Mouse (Mus musculus) left cerebral cortex, adult 2 months (tissue): Measurements from ENCODE around the gene Cmtm5. TPM values are rescaled to one million over a fixed set of nuclear protein-coding genes. Genes with fewer than 3 reads are reported as not detected.
"Not testable (repeated sequence)": the region's sequence is repeated elsewhere in the genome, so short reads cannot be mapped to it uniquely, and the experiment has no call there.

Experiments
- DNase-seq, 2 experiments: peaks; one replicate each; pipeline ENCODE4 v3.0.0; 2021 to 2022; ENCODE audit warnings: low spot score in 2 of 2, mixed read lengths in 1 of 2; ENCODE audit errors: extremely low spot score in 1 of 2
- H3K27ac ChIP-seq: fragments of 200-600 bp; 2 replicates; pipeline ENCODE4 v1.8.1; 2022
- H3K4me3 ChIP-seq: fragments of 200-600 bp; 2 replicates; pipeline ENCODE4 v1.8.1; 2022
- CTCF ChIP-seq: fragments of 200-600 bp; IDR thresholded peaks from 2 replicates; pipeline ENCODE4 v1.8.1; 2022; ENCODE audit warnings: antibody characterized with exemption, mild to moderate bottlenecking, moderate library complexity
- intact Hi-C: fragments of 180-260 bp; cut with DNase I; formaldehyde crosslinking; loops from one replicate; pipeline ENCODE4 v1.15.1; 2025
- microRNA-seq, 2 experiments: library from miRNA; unstranded; fragments of <30 nt; microRNA quantifications; one replicate each; pipeline ENCODE4 v1.2.0; 2021
- total RNA-seq, 2 experiments: library from RNA; stranded (reverse); gene quantifications; 2 replicates each; pipeline ENCODE4 v1.2.3; 2021

Cmtm5 gene
- total RNA-seq, 2 experiments from 2014 or later: 46.5 to 53.5 TPM

DNA sequence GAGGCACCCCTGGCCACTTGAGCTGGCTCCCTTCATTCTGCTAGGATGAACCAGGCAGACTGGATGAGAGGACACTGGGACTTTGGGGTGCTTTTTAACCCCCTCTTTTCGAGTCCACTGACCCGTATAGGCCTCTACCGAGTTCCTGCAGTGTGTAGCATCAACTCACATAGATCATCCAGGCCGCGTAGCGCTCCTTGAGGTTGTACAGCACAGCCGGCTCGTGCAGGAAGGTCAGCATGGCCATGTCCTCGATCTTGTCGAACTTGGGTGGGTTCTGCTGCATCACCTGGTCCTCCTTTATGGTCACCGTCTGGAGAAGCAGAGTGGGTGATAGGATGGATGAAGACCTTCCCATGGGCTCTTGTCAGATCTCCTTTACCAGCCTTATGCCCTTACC is 27.7 kb downstream of the Cmtm5 start:
- H3K4me3 ChIP-seq: no peak overlapping the region
- H3K27ac ChIP-seq: no peak overlapping the region
- intact Hi-C loops: no loop called here
- DNase-seq: no peak
- TF ChIP-seq CTCF: no peak

DNA sequence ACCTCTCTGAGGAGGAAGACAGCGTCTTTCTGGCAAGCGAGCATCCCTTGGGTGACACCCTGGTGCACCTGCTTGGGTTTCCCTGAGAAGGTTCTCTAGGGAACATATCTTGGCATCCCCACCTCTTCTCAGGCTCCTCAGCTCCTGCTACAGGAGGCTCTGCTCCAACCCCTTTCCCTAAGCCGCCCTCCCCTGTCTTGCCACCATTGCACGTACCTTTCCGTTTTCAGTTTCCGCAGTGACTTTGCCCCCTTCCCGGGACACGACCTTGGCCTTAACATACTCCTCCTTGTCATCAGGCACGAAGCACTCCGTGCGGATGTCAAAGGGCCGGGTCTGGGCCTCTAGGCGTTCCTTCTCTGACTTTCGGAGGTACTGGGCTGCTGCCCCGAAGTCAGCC is 29.0 kb downstream of the Cmtm5 start:
- Histone ChIP-seq H3K27ac (no peak overlapping the region), H3K4me3 (no peak overlapping the region)
- intact Hi-C loops: loop anchor here (5.0 kb wide), 1 partner anchor 37 kb away; no protein-coding TSS in a partner anchor
- no peak for TF ChIP-seq CTCF
- no peak for DNase-seq

DNA sequence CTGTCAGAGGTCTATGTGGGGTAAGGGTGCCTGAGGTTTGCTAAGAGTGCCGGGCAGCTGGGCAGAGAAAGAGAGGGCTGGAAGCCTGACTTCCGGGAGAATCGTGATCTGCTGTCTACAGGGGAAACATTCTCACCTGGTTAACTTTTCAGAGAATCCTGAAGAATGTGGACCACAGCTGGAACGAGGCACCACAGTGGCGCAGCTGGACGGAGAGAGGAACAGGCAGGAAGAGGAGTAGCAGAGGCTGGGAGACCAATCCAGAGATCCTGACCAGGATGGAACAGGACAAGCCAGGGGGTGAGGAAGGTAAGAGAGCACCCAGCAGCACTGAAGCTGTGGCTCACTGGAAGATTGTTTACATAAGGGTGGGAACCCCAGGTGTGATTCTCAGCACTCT is 29.6 kb downstream of the Cmtm5 start:
- intact Hi-C loops: loop anchor here (5.0 kb wide), 1 partner anchor 37 kb away; no protein-coding TSS in a partner anchor
- Histone ChIP-seq H3K4me3 (no peak overlapping the region), H3K27ac (no peak overlapping the region)
- DNase-seq: no peak
- no peak for TF ChIP-seq CTCF

DNA sequence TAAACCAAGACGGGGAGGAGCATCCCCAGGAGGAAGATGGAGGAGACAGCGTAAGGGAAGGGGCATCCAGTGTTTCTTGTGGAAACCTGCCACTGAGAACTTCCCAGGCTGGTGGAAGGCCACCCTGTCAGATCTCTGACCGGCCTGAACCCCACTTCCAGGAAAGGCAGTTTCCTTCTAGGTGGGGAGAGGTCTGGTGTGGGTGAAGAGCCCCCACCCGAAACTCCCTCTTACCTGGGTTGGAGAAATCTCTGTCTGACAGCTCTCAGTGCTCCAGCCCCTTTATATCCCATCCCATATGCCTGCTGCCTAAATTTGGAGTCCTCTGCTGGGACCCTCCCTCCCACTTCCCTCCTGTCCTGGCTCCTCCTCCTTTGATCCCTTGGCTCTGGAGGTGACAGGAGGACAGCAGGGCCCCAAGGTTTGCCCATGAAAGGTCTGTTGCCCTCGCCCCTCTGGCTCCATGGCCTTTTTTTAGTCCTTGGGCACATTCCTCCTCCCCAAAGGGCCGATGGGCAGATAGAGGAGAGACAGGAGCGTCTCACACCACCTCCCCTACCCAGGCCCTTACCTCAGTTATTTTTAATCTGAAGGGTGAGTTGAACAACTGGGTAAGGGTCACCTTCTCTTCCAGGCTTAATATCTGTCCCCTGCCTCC is 30.4 kb downstream of the Cmtm5 start, which contains the start of gene Myh6:
Gene Myh6, minus strand, starts transcription at position 608 of the 658 bp plus-strand sequence.
- intact Hi-C loops: loop anchor here (5.0 kb wide), 1 partner anchor 36 kb away; no protein-coding TSS in a partner anchor
- H3K4me3 ChIP-seq: no peak within 1 kb of the TSS
- no peak for TF ChIP-seq CTCF
- H3K27ac ChIP-seq: no peak within 1 kb of the TSS
- no peak for DNase-seq

DNA sequence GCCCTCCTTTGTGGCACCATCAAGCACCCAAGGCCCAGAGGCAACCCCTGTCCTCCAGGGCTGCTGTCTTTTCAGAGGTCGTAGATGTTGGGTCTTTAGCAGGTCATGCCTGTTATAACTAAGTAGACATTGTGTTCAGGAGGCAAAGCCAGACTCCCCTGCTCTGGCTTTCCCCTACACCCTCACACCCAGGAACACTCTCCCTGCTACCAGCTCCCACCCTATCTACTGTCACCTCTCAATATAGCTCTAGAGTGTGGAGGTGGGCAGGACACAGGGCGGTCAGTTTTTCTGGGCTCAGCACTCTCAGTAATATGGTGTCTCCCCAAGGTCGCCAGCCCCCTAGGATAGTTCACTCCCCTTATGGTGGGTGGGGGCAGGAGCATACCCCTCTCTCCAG is 31.8 kb downstream of the Cmtm5 start:
- no peak overlapping the region for H3K27ac ChIP-seq
- intact Hi-C loops: loop anchor here (5.0 kb wide), 1 partner anchor 34 kb away; no protein-coding TSS in a partner anchor
- no peak for DNase-seq
- H3K4me3 ChIP-seq: no peak overlapping the region
- no peak for TF ChIP-seq CTCF

DNA sequence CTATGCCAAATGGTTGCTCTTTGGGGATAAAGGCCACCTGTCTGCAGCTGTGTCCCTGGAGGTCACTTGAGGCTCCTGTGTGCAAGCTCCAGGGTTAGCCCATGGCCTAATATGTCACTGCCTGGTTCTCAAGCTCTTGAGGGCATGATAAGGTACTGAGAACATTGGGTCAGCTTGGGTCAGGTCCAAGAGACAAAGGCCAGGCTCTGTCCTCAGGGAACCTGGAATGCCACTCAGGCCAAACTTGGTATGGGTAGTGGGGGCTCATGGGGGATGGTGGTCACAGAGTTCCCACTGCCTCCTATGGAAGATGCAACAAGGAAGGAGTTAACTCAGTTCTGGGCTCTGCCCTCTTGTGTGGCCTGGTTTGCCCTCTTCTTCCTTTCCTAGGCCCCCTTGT is 32.3 kb downstream of the Cmtm5 start:
- intact Hi-C loops: loop anchor here (5.0 kb wide), 1 partner anchor 34 kb away; no protein-coding TSS in a partner anchor
- no peak for DNase-seq
- no peak overlapping the region for H3K27ac ChIP-seq
- H3K4me3 ChIP-seq: no peak overlapping the region
- no peak for TF ChIP-seq CTCF

DNA sequence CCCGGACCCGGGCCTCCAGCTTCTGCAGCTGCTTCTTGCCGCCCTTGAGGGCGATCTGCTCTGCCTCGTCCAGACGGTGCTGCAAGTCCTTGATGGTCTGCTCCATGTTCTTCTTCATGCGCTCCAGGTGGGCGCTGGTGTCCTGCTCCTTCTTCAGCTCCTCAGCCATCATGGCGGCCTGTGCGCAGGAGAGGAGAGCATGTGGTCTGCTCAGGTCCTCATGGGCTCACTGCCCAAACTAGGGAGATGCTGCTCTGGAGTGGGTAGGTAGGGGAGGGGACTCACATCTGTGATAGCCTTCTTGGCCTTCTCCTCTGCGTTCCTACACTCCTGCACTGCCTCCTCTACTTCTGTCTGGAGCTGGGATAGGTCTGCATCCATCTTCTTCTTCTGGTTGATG is 36.7 kb downstream of the Cmtm5 start:
- DNase-seq, H3K4me3 ChIP-seq, H3K27ac ChIP-seq, intact Hi-C loops: not testable (repeated sequence)

DNA sequence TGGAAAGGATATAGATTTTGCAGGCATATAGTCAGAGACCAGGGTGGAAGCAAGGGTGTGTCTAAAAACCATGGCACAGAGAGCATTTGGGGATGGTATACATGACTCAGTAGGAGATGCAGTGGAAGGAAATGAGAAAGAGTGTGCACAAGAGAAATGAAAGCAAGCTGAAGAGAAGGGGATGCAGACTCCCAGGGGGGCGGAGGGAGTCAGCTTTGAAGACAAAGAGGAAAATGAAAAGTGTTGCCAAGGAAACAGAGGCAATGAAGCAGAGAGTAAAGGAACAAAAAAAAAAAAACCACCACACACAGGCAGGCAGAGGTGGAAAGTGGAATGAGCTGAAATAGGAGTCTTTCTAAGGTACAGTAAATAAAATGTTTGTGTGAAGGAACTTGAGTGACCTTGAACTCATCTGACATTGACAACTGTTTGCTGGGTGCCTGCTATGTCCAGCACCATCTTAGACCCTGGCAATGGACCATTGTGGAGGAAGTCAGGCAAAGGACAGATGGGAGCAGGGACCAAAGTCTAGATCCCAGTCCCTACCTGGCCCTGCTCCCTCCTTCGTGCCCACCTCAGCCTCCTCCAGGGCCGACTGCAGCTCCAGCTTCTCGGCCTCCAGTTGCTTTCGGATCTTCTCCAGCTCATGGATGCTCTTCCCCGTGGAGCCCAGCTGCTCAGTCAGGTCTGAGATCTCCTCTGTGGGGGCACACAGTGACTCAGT is 38.2 kb downstream of the Cmtm5 start:
- intact Hi-C loops: loop anchor here (1.0 kb wide), 1 partner anchor 26 kb away; no protein-coding TSS in a partner anchor
- TF ChIP-seq CTCF: no peak
- Histone ChIP-seq H3K27ac (peak overlapping the region; percentile 55), H3K4me3 (no peak overlapping the region)
- DNase-seq: peak in 1 of 2 experiments; percentile 58

DNA sequence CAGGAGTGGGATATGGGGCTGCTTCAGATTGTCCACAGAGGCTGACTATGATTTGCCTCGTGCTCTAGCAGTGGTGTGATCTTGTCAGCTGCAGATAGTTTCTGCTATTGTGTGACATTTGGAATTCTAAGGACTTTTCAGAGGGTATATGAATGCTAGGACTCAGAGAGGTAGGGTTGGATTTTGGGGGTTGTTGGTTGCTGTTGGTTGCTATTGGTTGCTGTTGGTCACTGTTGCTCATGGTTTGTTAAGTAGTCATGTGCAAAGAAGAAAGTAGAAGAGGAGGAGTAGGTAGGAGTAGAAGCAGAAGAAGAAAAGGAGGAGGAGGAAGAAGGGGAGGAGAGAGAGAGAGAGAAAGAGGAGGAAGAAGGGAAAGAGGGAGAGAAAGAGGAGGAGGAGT is 40.6 kb downstream of the Cmtm5 start, which contains the start of gene Gm17428:
Gene Gm17428, plus strand, starts transcription at position 301 of the 400 bp plus-strand sequence.
- intact Hi-C loops: no loop called here
- Histone ChIP-seq H3K27ac (no peak within 1 kb of the TSS), H3K4me3 (no peak within 1 kb of the TSS)
- DNase-seq: no peak
- no peak for TF ChIP-seq CTCF

DNA sequence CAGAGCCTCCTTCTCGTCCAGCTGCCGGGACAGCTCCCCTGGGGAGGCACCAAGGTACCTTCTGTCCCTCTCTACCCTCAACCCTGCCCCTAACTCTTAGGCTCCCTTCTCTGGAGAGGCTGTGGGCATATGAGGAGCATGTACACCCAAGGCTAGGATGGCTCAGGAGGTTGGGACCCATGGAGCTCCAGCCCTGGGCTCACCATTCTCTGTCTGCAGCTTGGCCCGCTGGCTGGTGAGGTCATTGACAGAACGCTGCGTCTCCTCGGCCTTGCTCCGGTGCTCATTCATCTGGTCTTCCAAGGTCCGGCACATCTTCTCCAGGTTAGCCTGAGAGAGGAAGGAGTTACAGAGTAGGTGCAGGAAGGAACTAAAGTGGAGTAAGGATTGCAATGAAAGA is 42.6 kb downstream of the Cmtm5 start:
- no peak for TF ChIP-seq CTCF
- Histone ChIP-seq H3K4me3 (no peak overlapping the region), H3K27ac (no peak overlapping the region)
- intact Hi-C loops: no loop called here
- no peak for DNase-seq

DNA sequence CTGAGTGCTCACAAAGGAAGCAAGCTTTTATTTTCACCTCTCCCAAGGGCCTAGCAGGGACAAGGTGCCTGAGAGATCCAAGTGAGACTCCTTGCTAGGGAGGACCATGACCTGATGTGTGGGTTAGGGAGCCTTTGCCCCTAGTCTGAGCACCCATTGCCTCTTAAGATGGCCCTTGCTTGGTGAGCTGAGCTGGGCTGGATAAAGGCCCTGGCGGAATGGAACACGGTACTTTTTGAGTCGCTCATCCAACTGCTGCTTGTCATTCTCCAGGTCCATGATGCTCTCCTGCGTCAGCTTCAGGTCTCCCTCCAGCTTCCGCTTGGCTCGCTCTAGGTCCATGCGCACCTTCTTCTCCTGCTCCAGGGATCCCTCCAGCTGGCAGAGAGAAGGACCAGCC is 45.9 kb downstream of the Cmtm5 start:
- Histone ChIP-seq H3K27ac (no peak overlapping the region), H3K4me3 (no peak overlapping the region)
- TF ChIP-seq CTCF: no peak
- intact Hi-C loops: no loop called here
- DNase-seq: no peak

DNA sequence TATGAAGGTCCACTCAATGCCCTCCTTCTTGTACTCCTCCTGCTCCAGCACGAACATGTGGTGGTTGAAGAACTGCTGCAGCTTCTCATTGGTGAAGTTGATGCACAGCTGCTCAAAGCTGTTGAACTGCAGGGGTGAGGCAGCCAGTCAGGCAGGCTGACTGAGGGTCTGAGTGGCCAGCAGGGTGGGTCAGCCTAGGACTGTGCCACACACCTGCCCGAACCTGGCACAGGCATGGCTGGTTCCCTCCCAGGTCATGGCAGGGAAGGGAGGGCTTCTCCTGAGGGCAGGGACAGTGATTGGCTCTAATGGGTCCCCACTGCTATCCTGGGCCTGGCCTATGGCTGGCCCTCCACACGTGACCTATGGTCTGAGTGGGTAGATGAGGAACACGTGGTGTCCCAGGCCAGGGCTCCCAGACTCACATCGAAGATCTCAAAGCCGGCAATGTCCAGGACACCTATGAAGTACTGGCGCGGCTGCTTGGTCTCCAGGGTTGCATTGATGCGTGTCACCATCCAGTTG is 52.4 kb downstream of the Cmtm5 start:
- DNase-seq, H3K27ac ChIP-seq, intact Hi-C loops, H3K4me3 ChIP-seq: not testable (repeated sequence)

Small RNA genes lying within 50 kb of the gene (microRNA-seq; reads per million reads assigned to microRNA genes)
- 0.49 to 4.1 reads per million in 2 experiments for gene Mir208a
- 0 to 1.9 reads per million in 2 experiments for gene Mir208b

Other genes with a start within 250 kb of the Cmtm5 start
- gene Acin1, start 249.3 kb upstream of the Cmtm5 start, total RNA-seq: 100 to 1,000 TPM; 200 to 232 TPM
- gene Gm29776, start 237.4 kb upstream of the Cmtm5 start, total RNA-seq: not detected
- not detected for gene Cebpe, start 224.1 kb upstream of the Cmtm5 start, total RNA-seq
- 10 to 100 TPM; 54.3 to 58.6 TPM for gene Slc7a8, start 154.3 kb upstream of the Cmtm5 start, total RNA-seq
- not detected for gene Rnf212b, start 122.1 kb upstream of the Cmtm5 start, total RNA-seq
- 10 to 100 TPM; 19.4 to 20.8 TPM for gene Homez, start 65.3 kb upstream of the Cmtm5 start, total RNA-seq
- 10 to 100 TPM; 18.6 to 21.2 TPM for gene Ppp1r3e, start 58.7 kb upstream of the Cmtm5 start, total RNA-seq
- gene Bcl2l2, start 52.9 kb upstream of the Cmtm5 start, total RNA-seq: 100 to 1,000 TPM; 132 to 137 TPM
- 1 to 10 TPM; 2.8 to 3.7 TPM for gene Gm20521, start 52.8 kb upstream of the Cmtm5 start, total RNA-seq
- gene Pabpn1, start 43.8 kb upstream of the Cmtm5 start, total RNA-seq: 100 to 1,000 TPM; 247 to 267 TPM
- 100 to 1,000 TPM; 586 to 617 TPM for gene Slc22a17, start 23.1 kb upstream of the Cmtm5 start, total RNA-seq
- 1 to 10 TPM; 5.1 to 8.1 TPM for gene Efs, start 10.1 kb upstream of the Cmtm5 start, total RNA-seq
- not detected for gene Il25, start 3.6 kb upstream of the Cmtm5 start, total RNA-seq
- gene Myh6, start 30.7 kb downstream of the Cmtm5 start, total RNA-seq: 10 to 100 TPM in 1 of 2 experiments, 1 to 10 TPM in 1; 6.0 to 10.9 TPM
- gene Gm17428, start 40.7 kb downstream of the Cmtm5 start, total RNA-seq: not detected
- gene Myh7, start 58.4 kb downstream of the Cmtm5 start, total RNA-seq: 10 to 100 TPM; 22.1 to 24.2 TPM
- 10 to 100 TPM; 26.7 to 30.7 TPM for gene Ngdn, start 79.2 kb downstream of the Cmtm5 start, total RNA-seq
- gene Zfhx2, start 156.1 kb downstream of the Cmtm5 start, total RNA-seq: 10 to 100 TPM; 47.0 to 61.6 TPM
- gene Thtpa, start 158.5 kb downstream of the Cmtm5 start, total RNA-seq: 10 to 100 TPM; 18.1 to 22.8 TPM
- 1 to 10 TPM; 7.7 to 9.5 TPM for gene Ap1g2, start 170.3 kb downstream of the Cmtm5 start, total RNA-seq
- gene Jph4, start 180.7 kb downstream of the Cmtm5 start, total RNA-seq: 100 to 1,000 TPM; 300 to 347 TPM